8 mouse cellular contexts compared by ENCODE assay signal in the genomic region with DNA sequence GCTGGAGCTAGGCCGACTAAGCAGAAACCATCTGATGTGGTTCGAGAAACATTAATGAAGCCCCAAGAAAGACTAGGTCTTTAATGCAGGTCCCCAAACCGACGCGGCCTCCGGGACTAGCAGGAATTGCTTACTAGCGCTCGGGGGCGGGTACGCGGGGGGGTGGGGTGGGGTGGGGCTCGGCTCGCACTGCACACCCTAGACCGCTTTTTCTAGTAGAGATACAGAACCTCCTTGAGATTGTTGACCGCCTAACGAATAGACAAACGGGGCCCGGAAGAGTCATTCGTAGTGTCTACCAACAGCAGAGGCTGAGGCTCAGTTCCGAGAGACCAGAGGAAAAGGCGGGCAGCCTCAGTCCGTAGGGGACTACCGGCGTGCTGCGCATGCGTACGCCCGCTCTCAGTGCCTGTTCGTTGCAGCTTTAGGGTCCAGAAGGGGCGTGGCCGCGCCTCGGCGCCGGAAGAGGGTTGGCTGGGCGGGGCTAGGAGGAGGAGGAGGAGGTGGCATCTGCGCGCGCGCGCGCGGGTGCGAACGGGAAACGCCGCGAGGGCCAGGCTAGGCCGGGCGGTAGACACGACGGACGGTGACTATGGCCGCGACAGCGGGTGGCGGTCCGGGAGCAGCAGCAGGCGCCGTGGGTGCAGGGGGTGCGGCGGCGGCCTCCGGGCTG. TPM values are rescaled to one million over a fixed set of nuclear protein-coding genes. Genes with fewer than 3 reads are reported as not detected.
DNase-seq lines count a peak whose midpoint lies in the region; ATAC-seq and TF ChIP-seq lines count a peak whose summit lies in the region.

No protein-coding gene starts in this region.

- H3K4me1 ChIP-seq in ES-Bruce4 (ENCODE audit: control insufficient read depth, insufficient read depth, low read length) = no peaks in the 10 kb centered on the region
- peaks cover 44% of the 10 kb centered on the region for H3K4me1 ChIP-seq in forebrain, embryonic 13.5 days
- peaks cover 19% of the 10 kb centered on the region for H3K4me1 ChIP-seq in liver, postnatal 0 days (ENCODE audit: insufficient read depth)
- H3K4me1 ChIP-seq in neural tube, embryonic 14.5 days (ENCODE audit: control insufficient read depth, insufficient read depth, low read length) = peaks cover 23% of the 10 kb centered on the region

- peak overlapping the region; percentile 94 for H3K27ac ChIP-seq in ES-Bruce4 (ENCODE audit: insufficient read depth, low read length)
- H3K27ac ChIP-seq in forebrain, embryonic 13.5 days = peak overlapping the region; percentile 78
- H3K27ac ChIP-seq in liver, postnatal 0 days (ENCODE audit: low read depth) = peak overlapping the region; percentile 95
- peak overlapping the region; percentile 91 for H3K27ac ChIP-seq in neural tube, embryonic 14.5 days (ENCODE audit: low read depth, low read length)

- TF ChIP-seq POLR2A in ES-Bruce4 (IDR thresholded peaks at IDR 0.05; ENCODE audit: insufficient read depth, low read length) = peak; percentile 32

- no peaks in the 10 kb centered on the region for H3K9me3 ChIP-seq in ES-Bruce4 (replicated peaks; ENCODE audit: control insufficient read depth, insufficient read depth, low read length, poor library complexity, severe bottlenecking)
- H3K9me3 ChIP-seq in forebrain, embryonic 13.5 days (replicated peaks) = no peaks in the 10 kb centered on the region
- H3K9me3 ChIP-seq in liver, postnatal 0 days (ENCODE audit: low read length) = no peaks in the 10 kb centered on the region
- no peaks in the 10 kb centered on the region for H3K9me3 ChIP-seq in neural tube, embryonic 14.5 days (ENCODE audit: control insufficient read depth, low read length)

- peak overlapping the region; percentile 98 for H3K4me3 ChIP-seq in ES-Bruce4 (ENCODE audit: low read depth, low read length)
- H3K4me3 ChIP-seq in forebrain, embryonic 13.5 days = peak overlapping the region; percentile 95
- H3K4me3 ChIP-seq in liver, postnatal 0 days (ENCODE audit: low read depth, low read length) = peak overlapping the region; percentile 87
- peak overlapping the region; percentile 94 for H3K4me3 ChIP-seq in neural tube, embryonic 14.5 days (ENCODE audit: low read depth, low read length)

- no peak for TF ChIP-seq CTCF in ES-Bruce4 (IDR thresholded peaks at IDR 0.05; ENCODE audit: low read depth, low read length)
- no peak for TF ChIP-seq CTCF in liver, postnatal 0 days (IDR thresholded peaks at IDR 0.05; ENCODE audit: low read depth)

- peak; percentile 97 for ATAC-seq in cerebellum, adult (ENCODE audit: insufficient number of reproducible peaks, low FRiP score, low TSS enrichment)
- peak; percentile 97 for ATAC-seq in forebrain, embryonic 13.5 days
- ATAC-seq in liver, postnatal 0 days = peak; percentile 96
- ATAC-seq in neural tube, embryonic 14.5 days (ENCODE audit: low read depth) = peak; percentile 96

- peaks cover 20% of the 10 kb centered on the region for H3K36me3 ChIP-seq in ES-Bruce4 (ENCODE audit: control insufficient read depth, insufficient read depth, low read length, poor library complexity, severe bottlenecking)
- H3K36me3 ChIP-seq in forebrain, embryonic 13.5 days (ENCODE audit: poor library complexity, severe bottlenecking) = peaks cover 25% of the 10 kb centered on the region
- H3K36me3 ChIP-seq in liver, postnatal 0 days (replicated peaks; ENCODE audit: insufficient read depth, low read length) = peaks cover 6% of the 10 kb centered on the region
- H3K36me3 ChIP-seq in neural tube, embryonic 14.5 days (ENCODE audit: control insufficient read depth, insufficient read depth, low read length) = peaks cover 8% of the 10 kb centered on the region

- intact Hi-C loops in heart, postnatal 10 days (cut with DNase I) = loop anchor here (1.0 kb wide), 1 partner anchor 14 kb away; the partner anchor contains the start of genes Dhx30 and Smarcc1

- peak overlapping the region; percentile 94 for H3K9ac ChIP-seq in ES-Bruce4 (ENCODE audit: low read depth, poor library complexity, severe bottlenecking)
- peak overlapping the region; percentile 99 for H3K9ac ChIP-seq in forebrain, embryonic 13.5 days
- H3K9ac ChIP-seq in liver, postnatal 0 days (replicated peaks) = peak overlapping the region; percentile 84
- H3K9ac ChIP-seq in neural tube, embryonic 14.5 days (replicated peaks; ENCODE audit: low read depth, low read length) = peak overlapping the region; percentile 93

- under 1% methylated on average over 56 of the region's 64 CpGs for WGBS in forebrain, embryonic 13.5 days
- WGBS in large intestine, adult 2 months = under 1% methylated on average over 57 of the region's 64 CpGs
- WGBS in liver, postnatal 0 days (ENCODE audit: insufficient replicate concordance) = under 1% methylated on average over 53 of the region's 64 CpGs
- WGBS in neural tube, embryonic 14.5 days = under 1% methylated on average over 64 of the region's 64 CpGs

- peak overlapping the region; percentile 67 for H3K4me2 ChIP-seq in forebrain, embryonic 13.5 days
- peak overlapping the region; percentile 99 for H3K4me2 ChIP-seq in liver, postnatal 0 days (ENCODE audit: low read depth, low read length)
- H3K4me2 ChIP-seq in neural tube, embryonic 14.5 days (ENCODE audit: low read depth, low read length) = peak overlapping the region; percentile 48

- DNase-seq in heart, postnatal 10 days = peak; percentile 100
- DNase-seq in large intestine, adult 2 months (ENCODE audit: low read depth, low spot score) = peak; percentile 85
- peak; percentile 100 for DNase-seq in liver, postnatal 0 days
- peak; percentile 100 for DNase-seq in testis, postnatal 10 days (ENCODE audit: low spot score)

- no peaks in the 10 kb centered on the region for H3K27me3 ChIP-seq in ES-Bruce4 (ENCODE audit: control insufficient read depth, insufficient read depth, low read length, poor library complexity, severe bottlenecking)
- no peaks in the 10 kb centered on the region for H3K27me3 ChIP-seq in forebrain, embryonic 13.5 days
- H3K27me3 ChIP-seq in liver, postnatal 0 days (ENCODE audit: insufficient read depth, low read length) = no peaks in the 10 kb centered on the region
- H3K27me3 ChIP-seq in neural tube, embryonic 14.5 days (ENCODE audit: control insufficient read depth, insufficient read depth, low read length) = no peaks in the 10 kb centered on the region

- no peak for TF ChIP-seq EP300 in ES-Bruce4 (IDR thresholded peaks at IDR 0.05; ENCODE audit: insufficient read depth, low read depth, low read length)
- TF ChIP-seq EP300 in liver, postnatal 0 days (IDR thresholded peaks at IDR 0.05; ENCODE audit: low read depth) = no peak

RNA-seq across cellular contexts. Expression of gene Dhx30, which starts 14.0 kb away (rescaled TPM):
- polyA plus RNA-seq in ES-Bruce4 (2011; ENCODE audit: insufficient read depth, insufficient read length, low read depth, missing spikeins) = 108 and 140 TPM in 2 replicates
- 206 and 217 TPM in 2 replicates for polyA plus RNA-seq in forebrain, embryonic 13.5 days (2015; fragmentation: Nextera tagmentation; extraction: Ambion mirVana)
- total RNA-seq in heart, postnatal 10 days (2021) = 10 to 100 TPM; 67.7 to 78.4 TPM
- 49.4 and 56.5 TPM in 2 replicates for polyA plus RNA-seq in large intestine, adult 2 months (2012; rRNA removed)
- polyA plus RNA-seq in liver, postnatal 0 days (2015; fragmentation: Nextera tagmentation; extraction: Ambion mirVana) = 19.0 and 24.8 TPM in 2 replicates
- polyA plus RNA-seq in neural tube, embryonic 14.5 days (2014; fragmentation: Nextera tagmentation; extraction: Ambion mirVana) = 178 and 207 TPM in 2 replicates

RNA-seq across cellular contexts. Expression of gene Smarcc1, which starts 14.2 kb away (rescaled TPM):
- 208 and 220 TPM in 2 replicates for polyA plus RNA-seq in ES-Bruce4 (2011; ENCODE audit: insufficient read depth, insufficient read length, low read depth, missing spikeins)
- polyA plus RNA-seq in forebrain, embryonic 13.5 days (2015; fragmentation: Nextera tagmentation; extraction: Ambion mirVana) = 181 and 186 TPM in 2 replicates
- 10 to 100 TPM; 42.1 to 47.5 TPM for total RNA-seq in heart, postnatal 10 days (2021)
- polyA plus RNA-seq in large intestine, adult 2 months (2012; rRNA removed) = 10.8 and 12.4 TPM in 2 replicates
- 13.5 and 18.5 TPM in 2 replicates for polyA plus RNA-seq in liver, postnatal 0 days (2015; fragmentation: Nextera tagmentation; extraction: Ambion mirVana)
- polyA plus RNA-seq in neural tube, embryonic 14.5 days (2014; fragmentation: Nextera tagmentation; extraction: Ambion mirVana) = 89.0 and 90.4 TPM in 2 replicates

Comparison
In these comparisons a context has a peak if more than half of its experiments do, and no peak if none do; other contexts are left out.
1. Peak in every context shown above with its lines: DNase-seq, ATAC-seq, H3K4me3 ChIP-seq and H3K27ac ChIP-seq.
2. H3K4me2 ChIP-seq: peak in every context shown above with its lines; median percentile 99 in liver, postnatal 0 days; 67 in forebrain, embryonic 13.5 days; 48 in neural tube, embryonic 14.5 days.